Mouse (Mus musculus): ENCODE data around the gene Grin2a.

DNA sequence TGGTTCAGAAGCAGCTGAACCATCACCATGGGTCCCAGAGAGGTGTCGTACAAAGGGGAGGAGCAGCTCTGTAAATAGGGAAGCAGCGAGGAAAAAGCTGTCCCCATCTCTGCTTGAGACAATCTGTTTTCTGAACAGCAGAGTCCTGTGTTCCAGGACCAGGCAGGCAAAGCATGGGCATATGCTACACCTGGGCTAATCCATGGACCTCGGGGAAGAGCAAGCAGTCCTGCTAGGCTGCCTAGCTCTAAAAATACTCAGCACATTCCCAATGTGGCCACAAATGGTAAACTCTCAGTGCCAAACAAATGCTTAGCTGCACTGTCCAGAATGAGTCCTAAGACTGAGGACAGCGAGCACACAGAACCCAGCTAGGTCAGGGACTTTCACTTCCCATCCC lies 86.1 kb downstream of the Grin2a start:
- TF ChIP-seq CTCF (IDR thresholded peaks at IDR 0.05; ENCODE audit: low read depth) (no peak), EP300 (IDR thresholded peaks at IDR 0.05; ENCODE audit: low read depth) (no peak)

Data from liver, embryonic 14.5 days (tissue).